Comparison of ENCODE assay signal across 19 mouse cellular contexts in genomic region chr15:27308639-27309038, GRCm38 (mm10).
"Had no signal": no experiment of that assay in that cellular context is flagged by ENCODE, and none has a peak within 500 bp of the region (broad histone marks: within the 10 kb centered on the region; RNA-seq: fewer than 3 reads in every experiment).

No protein-coding gene starts in this region.

- DNase-seq: kidney, adult 9 months; kidney, postnatal 14 days; kidney, postnatal 4 days; left cerebral cortex, postnatal 4 days; liver, embryonic 13.5 days; lung, adult 2 months; lung, postnatal 14 days; lung, postnatal 4 days; retina, postnatal 1 day; right cerebral cortex, postnatal 25 days; spleen, adult 18-20 months; thymus, adult 18-20 months; thymus, postnatal 36 days had no signal

- H3K9ac ChIP-seq: limb, embryonic 13.5 days; liver, embryonic 13.5 days; midbrain, embryonic 15.5 days; neural tube, embryonic 13.5 days; stomach, embryonic 15.5 days had no signal

- H3K4me1 ChIP-seq: liver, embryonic 13.5 days; midbrain, embryonic 15.5 days; neural tube, embryonic 13.5 days; stomach, embryonic 15.5 days had no signal

- H3K27me3 ChIP-seq: limb, embryonic 13.5 days; liver, embryonic 13.5 days; midbrain, embryonic 15.5 days; neural tube, embryonic 13.5 days; stomach, embryonic 15.5 days had no signal

- H3K4me2 ChIP-seq: limb, embryonic 13.5 days; liver, embryonic 13.5 days; midbrain, embryonic 11.5 days; midbrain, embryonic 15.5 days; neural tube, embryonic 13.5 days; stomach, embryonic 15.5 days had no signal

- H3K4me3 ChIP-seq: limb, embryonic 13.5 days; liver, embryonic 13.5 days; midbrain, embryonic 15.5 days; myocyte; neural tube, embryonic 13.5 days; stomach, embryonic 15.5 days had no signal

- H3K27ac ChIP-seq: limb, embryonic 13.5 days; liver, embryonic 13.5 days; midbrain, embryonic 15.5 days; neural tube, embryonic 13.5 days; stomach, embryonic 15.5 days had no signal

- H3K9me3 ChIP-seq: limb, embryonic 13.5 days; liver, embryonic 13.5 days; midbrain, embryonic 15.5 days; neural tube, embryonic 13.5 days; stomach, embryonic 15.5 days had no signal

- ATAC-seq: midbrain, embryonic 15.5 days had no signal

- H3K36me3 ChIP-seq: limb, embryonic 13.5 days; liver, embryonic 13.5 days; midbrain, embryonic 15.5 days; neural tube, embryonic 13.5 days; stomach, embryonic 15.5 days had no signal
